Mouse (Mus musculus): ENCODE data around the gene Elk4. TPM values are rescaled to one million over a fixed set of nuclear protein-coding genes. Genes with fewer than 3 reads are reported as not detected.

Gene Elk4
- polyA plus RNA-seq, 1 experiment from 2014 or later, result 10.7 TPM

GRCm38 (mm10) chr1:132061750-132062541 is 54.5 kb downstream of the Elk4 start:
- no peak for TF ChIP-seq EP300 (IDR thresholded peaks at IDR 0.05; ENCODE audit: low read depth)
- TF ChIP-seq CTCF (IDR thresholded peaks at IDR 0.05; ENCODE audit: low read depth), result no peak
- H3K27me3 ChIP-seq (ENCODE audit: insufficient read depth, low read length), result peaks cover 19% of the 10 kb centered on the region
- 55% methylated on average over 6 of the region's 6 CpGs for WGBS (ENCODE audit: insufficient replicate concordance)
- no peak overlapping the region for H3K4me3 ChIP-seq (ENCODE audit: low read depth, low read length)
- H3K9me3 ChIP-seq (ENCODE audit: low read length), result no peaks in the 10 kb centered on the region
- H3K9ac ChIP-seq (replicated peaks), result no peak overlapping the region
- H3K36me3 ChIP-seq (replicated peaks; ENCODE audit: insufficient read depth, low read length), result no peaks in the 10 kb centered on the region
- no peaks in the 10 kb centered on the region for H3K4me1 ChIP-seq (ENCODE audit: insufficient read depth)
- DNase-seq (no peak), ATAC-seq (no peak)
- no peak overlapping the region for H3K27ac ChIP-seq (ENCODE audit: low read depth)
- H3K4me2 ChIP-seq (ENCODE audit: low read depth, low read length), result no peak overlapping the region

GRCm38 (mm10) chr1:132063096-132063495 is 55.7 kb downstream of the Elk4 start:
- H3K27me3 ChIP-seq (ENCODE audit: insufficient read depth, low read length), result peaks cover 30% of the 10 kb centered on the region

GRCm38 (mm10) chr1:132065001-132065400 is 57.6 kb downstream of the Elk4 start:
- peaks cover 48% of the 10 kb centered on the region for H3K27me3 ChIP-seq (ENCODE audit: insufficient read depth, low read length)
- ATAC-seq (no peak), DNase-seq (no peak)
- H3K4me2 ChIP-seq (ENCODE audit: low read depth, low read length), result no peak overlapping the region
- H3K4me1 ChIP-seq (ENCODE audit: insufficient read depth), result peaks cover 9% of the 10 kb centered on the region
- H3K4me3 ChIP-seq (ENCODE audit: low read depth, low read length), result no peak overlapping the region
- no peak overlapping the region for H3K9ac ChIP-seq (replicated peaks)
- H3K27ac ChIP-seq (ENCODE audit: low read depth), result no peak overlapping the region
- H3K36me3 ChIP-seq (replicated peaks; ENCODE audit: insufficient read depth, low read length), result no peaks in the 10 kb centered on the region
- H3K9me3 ChIP-seq (ENCODE audit: low read length), result no peaks in the 10 kb centered on the region
- no peak for TF ChIP-seq CTCF (IDR thresholded peaks at IDR 0.05; ENCODE audit: low read depth)
- TF ChIP-seq EP300 (IDR thresholded peaks at IDR 0.05; ENCODE audit: low read depth), result no peak
- WGBS (ENCODE audit: insufficient replicate concordance), result 62% methylated on average over 1 of the region's 1 CpGs

More at GRCm38 (mm10) chr1:132063096-132063495, 55.7 kb downstream of the Elk4 start:
- no peak for ATAC-seq
- Histone ChIP-seq H3K4me2 (ENCODE audit: low read depth, low read length) (no peak overlapping the region), H3K9ac (replicated peaks) (no peak overlapping the region), H3K27ac (ENCODE audit: low read depth) (no peak overlapping the region), H3K4me1 (ENCODE audit: insufficient read depth) (peaks cover 8% of the 10 kb centered on the region), H3K36me3 (replicated peaks; ENCODE audit: insufficient read depth, low read length) (no peaks in the 10 kb centered on the region), H3K4me3 (ENCODE audit: low read depth, low read length) (no peak overlapping the region), H3K9me3 (ENCODE audit: low read length) (no peaks in the 10 kb centered on the region)
- no peak for DNase-seq
- TF ChIP-seq EP300 (IDR thresholded peaks at IDR 0.05; ENCODE audit: low read depth), result no peak
- TF ChIP-seq CTCF (IDR thresholded peaks at IDR 0.05; ENCODE audit: low read depth), result no peak
- 74% methylated on average over 4 of the region's 4 CpGs for WGBS (ENCODE audit: insufficient replicate concordance)

DNA sequence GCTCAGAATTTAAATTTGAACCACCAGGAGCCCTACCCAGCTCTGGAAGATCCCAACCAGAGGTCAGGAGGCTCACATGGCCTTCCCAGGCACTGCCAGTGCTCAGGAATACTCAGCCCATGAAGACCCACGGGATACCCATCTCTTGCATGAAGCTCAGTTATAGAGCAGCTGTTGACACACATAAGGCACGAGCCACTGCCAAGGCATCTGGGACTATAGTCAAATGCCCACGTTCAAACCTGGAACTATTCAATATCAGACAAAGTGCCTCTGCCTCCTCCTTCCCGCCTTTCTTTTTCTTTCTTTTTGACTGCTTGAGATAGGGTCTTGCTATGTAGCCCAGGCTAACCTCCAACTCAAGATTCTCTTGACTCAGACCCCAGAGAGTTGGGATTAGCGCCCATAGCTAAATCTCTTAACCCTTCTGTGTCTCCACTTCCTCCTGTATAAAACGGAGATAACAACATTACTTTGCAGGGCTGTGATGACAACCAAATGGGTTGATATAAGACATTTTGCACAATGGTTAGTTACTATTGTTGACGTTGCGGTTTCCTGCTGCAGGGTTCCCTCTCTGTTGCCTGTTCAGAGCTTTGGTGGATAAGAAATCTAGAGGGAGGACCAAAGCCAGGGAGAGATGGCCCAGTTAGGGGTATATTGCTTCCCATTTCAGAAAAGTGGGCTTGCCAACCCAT is 58.2 kb downstream of the Elk4 start:
- ATAC-seq (no peak), DNase-seq (no peak)
- Histone ChIP-seq H3K4me3 (ENCODE audit: low read depth, low read length) (no peak overlapping the region), H3K4me2 (ENCODE audit: low read depth, low read length) (no peak overlapping the region), H3K27me3 (ENCODE audit: insufficient read depth, low read length) (peaks cover 48% of the 10 kb centered on the region), H3K9ac (replicated peaks) (no peak overlapping the region), H3K27ac (ENCODE audit: low read depth) (no peak overlapping the region), H3K4me1 (ENCODE audit: insufficient read depth) (peaks cover 9% of the 10 kb centered on the region), H3K9me3 (ENCODE audit: low read length) (no peaks in the 10 kb centered on the region), H3K36me3 (replicated peaks; ENCODE audit: insufficient read depth, low read length) (no peaks in the 10 kb centered on the region)
- 58% methylated on average over 8 of the region's 8 CpGs for WGBS (ENCODE audit: insufficient replicate concordance)
- TF ChIP-seq EP300 (IDR thresholded peaks at IDR 0.05; ENCODE audit: low read depth) (no peak), CTCF (IDR thresholded peaks at IDR 0.05; ENCODE audit: low read depth) (no peak)

- peak within 1 kb of the TSS; percentile 32 for H3K9ac ChIP-seq (replicated peaks)
- no peak for TF ChIP-seq EP300 (IDR thresholded peaks at IDR 0.05; ENCODE audit: low read depth)
- peak; percentile 50 for TF ChIP-seq CTCF (IDR thresholded peaks at IDR 0.05; ENCODE audit: low read depth)
- DNase-seq, result peak; percentile 41
- H3K27me3 ChIP-seq (ENCODE audit: insufficient read depth, low read length), result peaks cover 48% of the 10 kb centered on the region
- H3K9me3 ChIP-seq (ENCODE audit: low read length), result no peaks in the 10 kb centered on the region
- peak within 1 kb of the TSS; percentile 46 for H3K4me3 ChIP-seq (ENCODE audit: low read depth, low read length)
- WGBS (ENCODE audit: insufficient replicate concordance), result 4% methylated on average over 62 of the region's 80 CpGs
- peak; percentile 67 for ATAC-seq
- no peak within 1 kb of the TSS for H3K27ac ChIP-seq (ENCODE audit: low read depth)
- H3K4me1 ChIP-seq (ENCODE audit: insufficient read depth), result peaks cover 9% of the 10 kb centered on the region
- peak within 1 kb of the TSS; percentile 73 for H3K4me2 ChIP-seq (ENCODE audit: low read depth, low read length)
- H3K36me3 ChIP-seq (replicated peaks; ENCODE audit: insufficient read depth, low read length), result no peaks in the 10 kb centered on the region
These were observed 60.2 kb downstream of the Elk4 start, which contains the start of gene Mfsd4a for GRCm38 (mm10) chr1:132067261-132068255. Gene Mfsd4a (minus strand): TSS chr1:132068062.
